Comparison of ENCODE assay signal across 13 mouse cellular contexts in genomic region chr1:80363486-80363885, GRCm38 (mm10). TPM values are rescaled to one million over a fixed set of nuclear protein-coding genes. Genes with fewer than 3 reads are reported as not detected.
DNase-seq lines count a peak whose midpoint lies in the region; ATAC-seq lines count a peak whose summit lies in the region.
"Had no signal": no experiment of that assay in that cellular context is flagged by ENCODE, and none has a peak within 500 bp of the region (broad histone marks: within the 10 kb centered on the region; RNA-seq: fewer than 3 reads in every experiment).

No protein-coding gene starts in this region.

- DNase-seq in 416B (ENCODE audit: low read depth): peak; percentile 21
- peak; percentile 48 to 60 for DNase-seq in cerebellum, adult 18-20 months
- DNase-seq in cerebellum, adult 9-11 months: peak; percentile 61
- peak; percentile 25 to 60 for DNase-seq in cerebellum, postnatal 36 days
- DNase-seq in T-cell, adult 2 months (ENCODE audit: low spot score): no peak
- DNase-seq: adrenal gland, adult 8-10 months; gastrocnemius, postnatal 14 days; heart, adult 2 months; heart, postnatal 14 days; kidney, adult 18-20 months had no signal

- no peak for ATAC-seq in megakaryocyte progenitor cell, adult 5-6 weeks (replicated peaks; ENCODE audit: poor library complexity)
- ATAC-seq: forebrain, embryonic 16.5 days; intestine, embryonic 15.5 days had no signal

RNA-seq across cellular contexts. Expression of gene Cul3, which starts 23.2 kb away (rescaled TPM):
- 142 and 174 TPM in 2 replicates for total RNA-seq in megakaryocyte progenitor cell, adult 5-6 weeks (2015)
- 274 and 330 TPM in 2 replicates for total RNA-seq in megakaryocyte progenitor cell, adult 5-6 weeks (2017)
